Mouse (Mus musculus): ENCODE results near the gene Ubr7. TPM values are rescaled to one million over a fixed set of nuclear protein-coding genes. Genes with fewer than 3 reads are reported as not detected.

The Ubr7 gene
- polyA plus RNA-seq, 1 experiment from 2014 or later, result 17.5 TPM

Other genes starting within 250 kb of the Ubr7 start
- 1.5 and 2.2 TPM in 2 replicates for gene Chga, start 203.0 kb upstream of the Ubr7 start, polyA plus RNA-seq (2015; fragmentation: Nextera tagmentation; extraction: Ambion mirVana)
- gene Itpk1, start 53.0 kb upstream of the Ubr7 start, polyA plus RNA-seq (2015; fragmentation: Nextera tagmentation; extraction: Ambion mirVana), result 4.8 and 5.5 TPM in 2 replicates
- gene Moap1, start 14.3 kb upstream of the Ubr7 start, polyA plus RNA-seq (2015; fragmentation: Nextera tagmentation; extraction: Ambion mirVana), result 5.6 and 6.8 TPM in 2 replicates
- gene Tmem251, start 14.2 kb upstream of the Ubr7 start, polyA plus RNA-seq (2015; fragmentation: Nextera tagmentation; extraction: Ambion mirVana), result 4.6 and 4.7 TPM in 2 replicates
- gene Gm28051, start 202 bp upstream of the Ubr7 start, polyA plus RNA-seq (2015; fragmentation: Nextera tagmentation; extraction: Ambion mirVana), result not detected in 2 replicates
- 10.1 and 13.0 TPM in 2 replicates for gene Gon7, start 164 bp upstream of the Ubr7 start, polyA plus RNA-seq (2015; fragmentation: Nextera tagmentation; extraction: Ambion mirVana)
- 6.3 and 6.7 TPM in 2 replicates for gene Gm20604, start 705 bp downstream of the Ubr7 start, polyA plus RNA-seq (2015; fragmentation: Nextera tagmentation; extraction: Ambion mirVana)
- gene Btbd7, start 120.5 kb downstream of the Ubr7 start, polyA plus RNA-seq (2015; fragmentation: Nextera tagmentation; extraction: Ambion mirVana), result 4.7 TPM in 2 replicates
- gene Cox8c, start 141.3 kb downstream of the Ubr7 start, polyA plus RNA-seq (2015; fragmentation: Nextera tagmentation; extraction: Ambion mirVana), result not detected in 2 replicates
- 0.01 and 0.09 TPM in 2 replicates for gene Unc79, start 190.9 kb downstream of the Ubr7 start, polyA plus RNA-seq (2015; fragmentation: Nextera tagmentation; extraction: Ambion mirVana)

Measured in liver, embryonic 16.5 days (tissue).